Mouse (Mus musculus) ES-E14 (cell line): ENCODE measurements around the gene Arid5b.

Experiments
- HCFC1 ChIP-seq: IDR thresholded peaks from 2 replicates; pipeline ENCODE4 v1.6.1; 2012; ENCODE audit warnings: low read length, inconsistent platforms, borderline replicate concordance; ENCODE audit not compliant: insufficient read depth
- ZC3H11A ChIP-seq: IDR thresholded peaks from 2 replicates; pipeline ENCODE4 v1.6.1; 2012; ENCODE audit warnings: low read depth, mild to moderate bottlenecking, inconsistent platforms, low read length, borderline replicate concordance
- ZNF384 ChIP-seq: IDR thresholded peaks from 2 replicates; pipeline ENCODE4 v1.6.1; 2012; ENCODE audit warnings: low read depth, low read length, inconsistent platforms

GRCm38 (mm10) chr10:68164137-68164536, 114.4 kb downstream of the Arid5b start:
- TF ChIP-seq HCFC1: no peak
- no peak for TF ChIP-seq ZNF384
- no peak for TF ChIP-seq ZC3H11A
